Comparison of ENCODE assay signal across 10 mouse cellular contexts in genomic region chr4:134641711-134642516, GRCm38 (mm10).
DNase-seq lines count a peak whose midpoint lies in the region.
"Had no signal": no experiment of that assay in that cellular context is flagged by ENCODE, and none has a peak within 500 bp of the region (broad histone marks: within the 10 kb centered on the region; RNA-seq: fewer than 3 reads in every experiment).

No protein-coding gene starts in this region.

- peak; percentile 39 to 50 for DNase-seq in cerebellum, postnatal 10 days
- no peak for DNase-seq in cerebellum, postnatal 36 days
- peak; percentile 71 for DNase-seq in right cerebral cortex, adult 18-20 months
- no peak for DNase-seq in right cerebral cortex, postnatal 4 days
- DNase-seq in left cerebral cortex, postnatal 36 days (ENCODE audit: low spot score in 2 of 2) = peak; percentile 72 to 73
- DNase-seq in thymus, postnatal 36 days = peak; percentile 33 to 56
- DNase-seq in kidney, adult 8-10 months = no peak
- no peak for DNase-seq in kidney, postnatal 25 days
- DNase-seq: gastrocnemius, postnatal 36 days; lung, adult 18-20 months had no signal

- intact Hi-C loops in left cerebral cortex, postnatal 36 days (cut with DNase I) = loop anchor here (5.0 kb wide), 2 partner anchors 40 to 60 kb away; partner anchors contain the start of gene Man1c1

Comparison
In these comparisons a context has a peak if more than half of its experiments do, and no peak if none do; other contexts are left out.
1. DNase-seq: peak in cerebellum, postnatal 10 days (2 of 2), right cerebral cortex, adult 18-20 months (single experiment), left cerebral cortex, postnatal 36 days (2 of 2) and thymus, postnatal 36 days (2 of 2); none in cerebellum, postnatal 36 days (0 of 2), right cerebral cortex, postnatal 4 days (single experiment), kidney, adult 8-10 months (0 of 2) and kidney, postnatal 25 days (0 of 2).